Mouse (Mus musculus): ENCODE data around the gene Fam227a. TPM values are rescaled to one million over a fixed set of nuclear protein-coding genes. Genes with fewer than 3 reads are reported as not detected.

Gene Fam227a
- total RNA-seq, 2 experiments from 2014 or later: 6.0 to 11.5 TPM

Small RNA genes lying within 50 kb of the gene (microRNA-seq; reads per million reads assigned to microRNA genes)
- gene Gm27903: 0 reads per million in 2 experiments

Other genes starting within 250 kb of the Fam227a start
- 100 to 1,000 TPM; 110 to 121 TPM for gene Csnk1e, start 203.4 kb downstream of the Fam227a start, total RNA-seq (2021)
- 10 to 100 TPM; 85.0 to 86.9 TPM for gene Kcnj4, start 153.7 kb downstream of the Fam227a start, total RNA-seq (2021)
- under 1 TPM; 0.37 to 0.68 TPM for gene Kdelr3, start 142.5 kb downstream of the Fam227a start, total RNA-seq (2021)
- 100 to 1,000 TPM; 275 to 348 TPM for gene Ddx17, start 112.2 kb downstream of the Fam227a start, total RNA-seq (2021)
- gene Dmc1, start 53.8 kb downstream of the Fam227a start, total RNA-seq (2021): under 1 TPM; 0.57 to 0.92 TPM
- gene Cby1, start 243 bp upstream of the Fam227a start, total RNA-seq (2021): 10 to 100 TPM; 51.8 to 54.2 TPM
- 100 to 1,000 TPM; 100 to 107 TPM for gene Tomm22, start 11.9 kb upstream of the Fam227a start, total RNA-seq (2021)
- 10 to 100 TPM; 49.4 to 53.2 TPM for gene Josd1, start 29.0 kb upstream of the Fam227a start, total RNA-seq (2021)
- gene Gtpbp1, start 31.9 kb upstream of the Fam227a start, total RNA-seq (2021): 10 to 100 TPM; 46.2 to 52.6 TPM
- 10 to 100 TPM; 23.5 to 23.7 TPM for gene Sun2, start 83.6 kb upstream of the Fam227a start, total RNA-seq (2021)
- 10 to 100 TPM; 53.0 to 59.4 TPM for gene Dnal4, start 118.9 kb upstream of the Fam227a start, total RNA-seq (2021)
- gene Nptxr, start 145.8 kb upstream of the Fam227a start, total RNA-seq (2021): 100 to 1,000 TPM; 773 to 802 TPM
- 10 to 100 TPM; 16.8 to 30.2 TPM for gene Npcd, start 175.3 kb upstream of the Fam227a start, total RNA-seq (2021)
- 100 to 1,000 TPM; 397 to 421 TPM for gene Cbx6, start 175.7 kb upstream of the Fam227a start, total RNA-seq (2021)
- gene Apobec3, start 232.7 kb upstream of the Fam227a start, total RNA-seq (2021): 1 to 10 TPM; 3.7 to 5.0 TPM

All from layer of hippocampus, postnatal 25 days (tissue).